Mouse (Mus musculus) neural tube, embryonic 11.5 days (tissue): ENCODE data around the gene Cfap74. TPM values are rescaled to one million over a fixed set of nuclear protein-coding genes. Genes with fewer than 3 reads are reported as not detected.

Source experiments
- ATAC-seq: fragments of 200-750 bp; cut with Nextera tagmentation; 2 replicates; pipeline ENCODE4 v1.8.0; 2017; ENCODE audit warnings: moderate number of reproducible peaks, mild to moderate bottlenecking, moderate TSS enrichment, moderate library complexity; ENCODE audit not compliant: insufficient read depth, low FRiP score, low TSS enrichment
- DNase-seq: peaks from one replicate; pipeline ENCODE4 v3.0.0-alpha.2; 2015; ENCODE audit warnings: low spot score
- H3K27ac ChIP-seq: fragments of 300-500 bp; sonication (generic); 2 replicates; pipeline ENCODE4 v1.5.1; 2014; ENCODE audit warnings: low read depth, mild to moderate bottlenecking, low read length
- H3K27me3 ChIP-seq: fragments of 300-500 bp; sonication (generic); 2 replicates; pipeline ENCODE4 v1.6.1; 2014; ENCODE audit warnings: mild to moderate bottlenecking, low read length, mixed read lengths; ENCODE audit not compliant: control insufficient read depth, insufficient read depth
- H3K36me3 ChIP-seq: fragments of 300-500 bp; sonication (generic); 2 replicates; pipeline ENCODE4 v1.6.1; 2014; ENCODE audit warnings: mild to moderate bottlenecking, low read length, moderate library complexity, mixed read lengths; ENCODE audit not compliant: control insufficient read depth, insufficient read depth
- H3K4me1 ChIP-seq: fragments of 300-500 bp; sonication (generic); 2 replicates; pipeline ENCODE4 v1.6.1; 2014; ENCODE audit warnings: low read length, mixed read lengths; ENCODE audit not compliant: control insufficient read depth, insufficient read depth
- H3K4me2 ChIP-seq: fragments of 300-500 bp; sonication (generic); 2 replicates; pipeline ENCODE4 v1.6.1; 2014; ENCODE audit warnings: low read depth, mild to moderate bottlenecking, moderate library complexity
- H3K4me3 ChIP-seq: fragments of 300-500 bp; sonication (generic); 2 replicates; pipeline ENCODE4 v1.5.1; 2014; ENCODE audit warnings: low read depth, low read length
- H3K9ac ChIP-seq: fragments of 300-500 bp; sonication (generic); 2 replicates; pipeline ENCODE4 v1.6.1; 2014; ENCODE audit warnings: mild to moderate bottlenecking, low read length
- H3K9me3 ChIP-seq: fragments of 300-500 bp; sonication (generic); 2 replicates; pipeline ENCODE4 v1.6.1; 2016; ENCODE audit warnings: low read length; ENCODE audit not compliant: control insufficient read depth
- WGBS: fragments of 180-500 bp; shearing (Covaris S2); extraction: QIAGEN DNeasy Blood & Tissue Kit; methylation state at CpG from one replicate; pipeline ENCODE4 v1.1.7; 2014; 5-methylcytosine and 5-hydroxymethylcytosine counted together
- polyA plus RNA-seq: library from polyadenylated mRNA; unstranded; fragments of >200 nt; fragmentation: Nextera tagmentation; extraction: Ambion mirVana; gene quantifications from 2 replicates; pipeline ENCODE4 v1.2.1, GENCODE M21; 2014

Cfap74 gene
- polyA plus RNA-seq, 1 experiment from 2014 or later: 5.6 TPM

DNA sequence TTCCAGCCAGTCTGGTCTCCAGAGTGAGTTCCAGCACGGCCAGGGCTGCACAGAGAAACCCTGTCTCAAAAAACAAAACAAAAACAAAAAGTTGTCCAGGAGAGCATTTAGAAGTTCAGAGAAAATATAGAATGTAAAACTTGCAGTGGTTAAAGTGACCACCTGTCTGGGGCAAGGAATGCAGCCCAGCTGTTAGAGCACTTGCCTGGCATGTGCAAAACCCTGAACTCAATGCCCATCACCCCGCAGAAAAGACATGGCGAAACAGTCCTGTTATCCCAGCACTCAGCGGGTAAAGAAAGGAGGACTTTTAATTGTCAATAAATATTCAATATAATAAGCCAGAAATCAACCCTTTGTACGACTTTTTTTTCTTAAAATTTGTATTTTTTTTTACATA lies 49.6 kb downstream of the Cfap74 start:
- Histone ChIP-seq H3K27me3 (no peaks in the 10 kb centered on the region), H3K4me1 (no peaks in the 10 kb centered on the region), H3K9ac (no peak overlapping the region), H3K27ac (no peak overlapping the region), H3K4me3 (no peak overlapping the region), H3K36me3 (no peaks in the 10 kb centered on the region), H3K4me2 (no peak overlapping the region), H3K9me3 (no peaks in the 10 kb centered on the region)
- ATAC-seq: no peak
- 81% methylated on average over 5 of the region's 5 CpGs for WGBS
- no peak for DNase-seq

DNA sequence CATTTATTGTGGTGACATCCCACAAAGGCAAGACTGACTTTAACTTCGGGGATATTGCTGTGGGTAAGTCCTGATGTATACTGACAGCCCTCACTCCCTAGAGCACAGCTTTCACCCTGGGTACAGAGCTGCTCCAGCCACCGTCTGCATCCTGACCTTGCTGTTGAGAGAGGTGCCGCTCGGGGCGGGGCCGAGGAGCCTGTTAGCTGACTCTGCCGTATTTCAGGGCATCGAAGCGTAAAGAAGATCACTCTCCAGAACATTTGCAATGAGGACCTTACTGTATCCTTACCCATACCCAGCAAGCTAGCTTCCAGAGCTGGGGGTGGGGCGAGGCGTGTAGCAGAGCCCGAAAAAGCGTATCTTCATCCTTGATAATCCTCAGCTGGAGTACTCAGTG lies 54.1 kb downstream of the Cfap74 start:
- H3K9ac ChIP-seq: no peak overlapping the region
- no peaks in the 10 kb centered on the region for H3K27me3 ChIP-seq
- WGBS: 85% methylated on average over 13 of the region's 13 CpGs
- DNase-seq (no peak), ATAC-seq (no peak)
- no peak overlapping the region for H3K4me2 ChIP-seq
- no peak overlapping the region for H3K27ac ChIP-seq
- H3K36me3 ChIP-seq: no peaks in the 10 kb centered on the region
- H3K4me3 ChIP-seq: no peak overlapping the region
- no peaks in the 10 kb centered on the region for H3K4me1 ChIP-seq
- H3K9me3 ChIP-seq: no peaks in the 10 kb centered on the region

DNA sequence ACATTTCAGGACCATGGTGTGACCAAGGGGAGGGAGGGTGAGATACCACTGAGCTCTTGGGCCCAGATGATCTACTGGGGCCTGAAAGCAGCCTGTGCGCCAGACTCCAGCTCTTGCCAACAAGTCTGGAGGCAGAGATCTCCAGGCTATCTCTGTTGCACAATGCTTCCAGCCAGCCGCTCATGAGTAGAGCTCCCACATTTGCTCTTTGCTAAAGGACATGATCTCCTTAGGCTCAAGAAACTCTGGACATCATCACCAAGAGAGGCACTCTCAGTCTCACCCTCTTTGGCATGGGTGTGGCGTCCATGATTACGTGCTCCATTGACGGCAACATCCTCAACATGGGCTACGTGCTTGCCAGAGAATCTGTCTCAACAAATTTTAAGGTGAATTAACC lies 54.6 kb downstream of the Cfap74 start:
- no peak overlapping the region for H3K4me2 ChIP-seq
- DNase-seq (no peak), ATAC-seq (no peak)
- no peaks in the 10 kb centered on the region for H3K9me3 ChIP-seq
- 90% methylated on average over 6 of the region's 6 CpGs for WGBS
- no peak overlapping the region for H3K9ac ChIP-seq
- no peak overlapping the region for H3K27ac ChIP-seq
- no peaks in the 10 kb centered on the region for H3K27me3 ChIP-seq
- no peaks in the 10 kb centered on the region for H3K36me3 ChIP-seq
- H3K4me3 ChIP-seq: no peak overlapping the region
- no peaks in the 10 kb centered on the region for H3K4me1 ChIP-seq

DNA sequence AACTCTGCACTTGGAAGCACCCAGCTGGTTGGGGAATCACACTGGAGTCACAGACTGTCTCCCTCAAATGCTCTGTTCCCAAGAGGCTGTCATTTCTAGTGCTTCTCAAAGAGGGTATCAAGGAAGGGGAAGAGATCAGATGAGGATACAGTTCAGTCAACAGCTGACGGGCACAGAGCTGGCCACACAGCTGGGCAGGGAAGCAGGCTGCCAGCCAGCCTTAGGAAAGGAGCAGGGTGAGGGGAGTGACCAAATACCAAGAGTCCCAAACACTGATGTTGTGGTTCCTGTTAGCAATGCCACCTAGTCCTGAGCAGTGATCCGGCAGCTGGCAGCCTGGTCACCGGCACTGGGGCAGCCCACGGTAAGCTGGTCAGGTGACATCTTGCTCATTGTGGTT lies 55.1 kb downstream of the Cfap74 start:
- Histone ChIP-seq H3K9ac (no peak overlapping the region), H3K27me3 (no peaks in the 10 kb centered on the region), H3K36me3 (no peaks in the 10 kb centered on the region), H3K4me1 (no peaks in the 10 kb centered on the region), H3K4me2 (no peak overlapping the region), H3K9me3 (no peaks in the 10 kb centered on the region), H3K27ac (no peak overlapping the region), H3K4me3 (no peak overlapping the region)
- 92% methylated on average over 4 of the region's 4 CpGs for WGBS
- no peak for ATAC-seq
- no peak for DNase-seq

DNA sequence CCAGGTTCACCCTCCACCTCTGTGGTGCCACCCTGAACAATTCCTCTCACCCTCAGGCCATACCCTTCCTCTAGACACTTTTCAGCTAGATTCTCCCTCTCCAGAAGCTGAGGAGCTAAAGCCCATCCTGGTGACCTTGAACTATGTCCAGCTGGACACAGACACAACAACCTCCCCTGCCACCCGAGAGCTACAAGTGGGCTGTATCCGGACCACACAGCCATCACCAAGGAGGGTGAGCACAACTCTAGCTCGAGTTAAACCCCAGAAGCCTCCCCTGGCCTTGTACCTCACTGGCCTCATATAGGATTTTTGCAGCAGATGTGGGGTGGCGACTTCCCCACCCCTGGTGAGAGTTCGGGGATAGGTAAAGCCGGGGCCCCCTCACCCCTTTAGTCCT lies 56.6 kb downstream of the Cfap74 start:
- H3K4me2 ChIP-seq: no peak overlapping the region
- DNase-seq (no peak), ATAC-seq (no peak)
- peaks cover 2% of the 10 kb centered on the region; the same call in 1 of the 2 replicates for H3K27me3 ChIP-seq
- no peaks in the 10 kb centered on the region for H3K36me3 ChIP-seq
- no peaks in the 10 kb centered on the region for H3K4me1 ChIP-seq
- H3K27ac ChIP-seq: no peak overlapping the region
- no peaks in the 10 kb centered on the region for H3K9me3 ChIP-seq
- 87% methylated on average over 6 of the region's 6 CpGs for WGBS
- H3K4me3 ChIP-seq: no peak overlapping the region
- H3K9ac ChIP-seq: no peak overlapping the region

DNA sequence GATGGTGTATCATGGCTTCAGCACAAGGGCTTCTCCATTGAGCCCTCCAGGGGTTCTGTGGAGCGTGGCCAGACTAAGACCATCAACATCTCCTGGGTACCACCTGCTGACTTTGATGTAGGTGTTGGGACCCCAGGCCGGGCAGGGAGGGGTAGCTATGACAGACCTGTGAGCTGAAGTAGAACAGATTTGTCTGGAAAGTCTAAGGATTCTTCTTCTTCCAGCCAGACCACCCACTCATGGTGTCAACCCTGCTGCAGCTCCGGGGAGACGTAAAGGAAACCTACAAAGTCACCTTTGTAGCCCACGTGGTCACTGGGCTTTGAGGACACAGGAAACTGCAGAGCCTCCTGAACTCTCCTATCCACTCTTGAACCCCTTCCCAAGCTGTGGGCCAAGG lies 57.1 kb downstream of the Cfap74 start:
- Histone ChIP-seq H3K9me3 (no peaks in the 10 kb centered on the region), H3K36me3 (no peaks in the 10 kb centered on the region), H3K4me2 (no peak overlapping the region), H3K27me3 (peaks cover 2% of the 10 kb centered on the region; the same call in 1 of the 2 replicates), H3K4me1 (no peaks in the 10 kb centered on the region), H3K4me3 (no peak overlapping the region), H3K9ac (no peak overlapping the region), H3K27ac (no peak overlapping the region)
- 83% methylated on average over 5 of the region's 5 CpGs for WGBS
- DNase-seq (no peak), ATAC-seq (no peak)

DNA sequence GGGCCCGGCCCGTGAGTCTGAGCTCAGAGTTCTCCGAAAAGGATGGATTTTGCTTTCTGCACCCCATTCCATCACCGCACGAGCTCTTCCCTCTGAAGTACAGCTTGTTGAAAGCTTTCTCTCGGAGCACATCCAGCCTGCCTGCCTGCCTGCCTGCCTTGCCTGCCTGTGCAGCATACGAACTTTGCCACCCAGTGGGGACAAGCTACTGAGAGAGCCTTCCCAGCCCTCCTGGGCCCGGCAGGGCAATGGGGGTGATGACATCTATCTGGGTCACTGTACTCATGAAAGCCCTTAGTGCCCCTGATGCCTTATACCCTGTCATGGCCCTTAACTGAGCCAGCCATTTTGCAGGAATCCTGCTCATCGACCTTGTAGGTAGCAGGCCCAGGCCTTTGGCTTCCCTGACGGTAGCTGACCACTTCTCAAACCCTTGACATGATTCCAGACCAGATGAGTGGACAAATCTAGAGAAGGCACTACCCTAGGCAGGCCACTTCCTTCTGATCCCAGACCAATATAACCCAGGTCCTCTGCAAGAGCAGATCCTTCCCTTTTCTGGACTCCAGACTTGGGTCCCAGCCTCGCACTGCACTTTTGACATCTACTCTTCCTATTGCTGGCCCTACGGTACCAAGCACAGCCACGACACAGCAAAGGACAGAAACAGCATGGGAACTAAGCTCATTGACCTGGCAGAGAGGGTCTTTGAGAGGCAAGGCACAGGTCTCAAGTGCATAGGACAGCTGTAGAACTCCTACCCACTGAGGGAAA lies 58.4 kb downstream of the Cfap74 start:
- no peak for DNase-seq
- no peak overlapping the region for H3K4me3 ChIP-seq
- H3K9me3 ChIP-seq: no peaks in the 10 kb centered on the region
- ATAC-seq: no peak
- 84% methylated on average over 13 of the region's 13 CpGs for WGBS
- H3K27ac ChIP-seq: no peak overlapping the region
- H3K4me2 ChIP-seq: no peak overlapping the region
- H3K27me3 ChIP-seq: peaks cover 2% of the 10 kb centered on the region; the same call in 1 of the 2 replicates
- H3K9ac ChIP-seq: no peak overlapping the region
- no peaks in the 10 kb centered on the region for H3K4me1 ChIP-seq
- no peaks in the 10 kb centered on the region for H3K36me3 ChIP-seq

DNA sequence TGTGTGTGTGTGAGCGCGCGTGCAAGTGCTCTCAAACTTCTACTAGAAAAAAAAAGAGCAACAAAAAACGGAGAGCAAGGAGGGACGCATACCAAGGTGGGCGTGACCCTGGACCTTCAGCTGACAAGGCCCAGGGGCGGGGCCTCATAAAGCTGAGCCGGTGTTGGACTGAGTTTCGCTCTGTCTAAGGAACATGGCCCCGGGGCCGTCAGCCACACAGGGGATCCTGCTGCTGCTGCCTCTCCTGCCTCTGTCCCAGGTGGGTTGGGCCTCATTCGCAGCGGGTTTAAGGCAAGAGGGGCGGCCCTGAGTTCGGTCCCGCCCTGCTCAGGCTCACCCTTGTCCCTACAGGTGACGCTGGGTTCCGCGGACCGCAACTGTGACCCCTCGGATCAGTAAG lies 60.0 kb downstream of the Cfap74 start, which contains the start of gene Tmem52:
Tmem52 (plus strand) TSS at position 163 of the 400 bp plus-strand sequence.
- Histone ChIP-seq H3K36me3 (no peaks in the 10 kb centered on the region), H3K4me3 (no peak within 1 kb of the TSS), H3K4me1 (no peaks in the 10 kb centered on the region), H3K27ac (no peak within 1 kb of the TSS), H3K9ac (no peak within 1 kb of the TSS), H3K4me2 (0 out of 2 replicates have a peak within 1 kb of the TSS, but pooled peaks have one; percentile 30), H3K9me3 (no peaks in the 10 kb centered on the region), H3K27me3 (peaks cover 2% of the 10 kb centered on the region; the same call in 1 of the 2 replicates)
- no peak for DNase-seq
- 15% methylated on average over 21 of the region's 21 CpGs for WGBS
- no peak for ATAC-seq

DNA sequence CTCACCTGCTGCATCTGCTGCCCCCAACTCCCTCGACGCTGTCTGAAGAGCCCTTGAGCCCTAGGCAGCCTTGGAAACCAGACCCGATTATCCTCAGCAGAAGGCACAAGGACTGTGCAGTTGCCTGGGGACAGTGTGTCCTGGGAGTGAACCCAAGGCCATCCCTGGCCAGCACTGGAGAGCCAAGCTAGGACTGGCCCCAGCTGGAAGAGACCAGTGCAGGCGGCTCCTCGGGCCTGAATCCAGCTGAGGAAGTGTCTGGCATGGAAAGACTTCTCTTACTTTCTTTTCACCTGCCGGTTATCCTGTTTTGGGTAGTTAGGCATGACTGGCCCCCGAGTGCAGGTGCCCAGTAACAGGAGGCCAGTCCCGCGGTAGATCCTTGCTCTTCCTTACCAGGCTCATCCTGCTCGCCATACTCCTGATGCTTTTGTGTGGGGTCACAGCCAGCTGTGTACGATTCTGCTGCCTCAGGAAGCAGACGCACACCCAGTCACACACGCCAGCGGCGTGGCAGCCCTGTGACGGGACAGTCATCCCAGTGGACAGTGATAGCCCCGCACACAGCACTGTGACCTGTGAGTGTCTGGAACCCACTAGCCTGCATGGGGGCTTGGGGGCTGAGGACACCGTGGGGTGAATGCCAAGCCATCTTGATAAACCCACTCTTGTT lies 60.7 kb downstream of the Cfap74 start:
- peaks cover 2% of the 10 kb centered on the region; the same call in 1 of the 2 replicates for H3K27me3 ChIP-seq
- DNase-seq (no peak), ATAC-seq (no peak)
- no peak overlapping the region for H3K4me2 ChIP-seq
- 84% methylated on average over 18 of the region's 18 CpGs for WGBS
- H3K9ac ChIP-seq: no peak overlapping the region
- H3K36me3 ChIP-seq: no peaks in the 10 kb centered on the region
- H3K27ac ChIP-seq: no peak overlapping the region
- no peaks in the 10 kb centered on the region for H3K9me3 ChIP-seq
- no peaks in the 10 kb centered on the region for H3K4me1 ChIP-seq
- no peak overlapping the region for H3K4me3 ChIP-seq
